Mouse (Mus musculus) embryonic facial prominence, embryonic 15.5 days (tissue): ENCODE results near the gene D630003M21Rik. TPM values are rescaled to one million over a fixed set of nuclear protein-coding genes. Genes with fewer than 3 reads are reported as not detected.

Experiments used
- ATAC-seq: fragments of 200-750 bp; cut with Nextera tagmentation; 2 replicates; pipeline ENCODE4 v1.8.0; 2017; ENCODE audit warnings: low read depth, moderate TSS enrichment; ENCODE audit not compliant: insufficient number of reproducible peaks, low FRiP score, low TSS enrichment
- H3K27ac ChIP-seq: fragments of 300-500 bp; sonication (generic); replicated peaks from 2 replicates; pipeline ENCODE4 v1.5.1; 2015; ENCODE audit warnings: mild to moderate bottlenecking, inconsistent platforms
- H3K27me3 ChIP-seq: fragments of 300-500 bp; sonication (generic); 2 replicates; pipeline ENCODE4 v1.6.1; 2015; ENCODE audit warnings: inconsistent platforms
- H3K36me3 ChIP-seq: fragments of 300-500 bp; sonication (generic); 2 replicates; pipeline ENCODE4 v1.6.1; 2015; ENCODE audit warnings: mild to moderate bottlenecking, inconsistent platforms
- H3K4me1 ChIP-seq: fragments of 300-500 bp; sonication (generic); 2 replicates; pipeline ENCODE4 v1.6.1; 2015; ENCODE audit warnings: inconsistent platforms
- H3K4me2 ChIP-seq: fragments of 300-500 bp; sonication (generic); replicated peaks from 2 replicates; pipeline ENCODE4 v1.6.1; 2015; ENCODE audit warnings: mild to moderate bottlenecking, inconsistent platforms
- H3K4me3 ChIP-seq: fragments of 300-500 bp; sonication (generic); replicated peaks from 2 replicates; pipeline ENCODE4 v1.5.1; 2015; ENCODE audit warnings: mild to moderate bottlenecking, inconsistent platforms
- H3K9ac ChIP-seq: fragments of 300-500 bp; sonication (generic); 2 replicates; pipeline ENCODE4 v1.6.1; 2015; ENCODE audit warnings: inconsistent platforms
- H3K9me3 ChIP-seq: fragments of 300-500 bp; sonication (generic); replicated peaks from 2 replicates; pipeline ENCODE4 v1.6.1; 2016; ENCODE audit warnings: inconsistent platforms
- WGBS: fragments of 180-500 bp; shearing (Covaris S2); methylation state at CpG from one replicate; pipeline ENCODE4 v1.1.7; 2015; 5-methylcytosine and 5-hydroxymethylcytosine counted together
- polyA plus RNA-seq: library from polyadenylated mRNA; unstranded; fragments of >200 nt; fragmentation: Nextera tagmentation; extraction: Ambion mirVana; gene quantifications from 2 replicates; pipeline ENCODE4 v1.2.1, GENCODE M21; 2015

Gene D630003M21Rik
- polyA plus RNA-seq = 5.0 and 6.0 TPM in 2 replicates

GRCm38 (mm10) chr2:158228670-158229502 lies at the start of gene D630003M21Rik:
TSS of gene D630003M21Rik (minus strand) at chr2:158229222.
- no peaks in the 10 kb centered on the region for H3K27me3 ChIP-seq
- H3K36me3 ChIP-seq = no peaks in the 10 kb centered on the region
- no peaks in the 10 kb centered on the region for H3K9me3 ChIP-seq
- peak; percentile 56 for ATAC-seq
- peak within 1 kb of the TSS; percentile 74 for H3K4me2 ChIP-seq
- H3K4me1 ChIP-seq = peaks cover 35% of the 10 kb centered on the region
- H3K27ac ChIP-seq = peak within 1 kb of the TSS; percentile 73
- peak within 1 kb of the TSS; percentile 49 for H3K4me3 ChIP-seq
- H3K9ac ChIP-seq = peak within 1 kb of the TSS; percentile 31; the same call in 1 of the 2 replicates
- WGBS = under 1% methylated on average over 37 of the region's 55 CpGs

- Histone ChIP-seq H3K9me3 (no peaks in the 10 kb centered on the region), H3K27ac (no peak overlapping the region), H3K4me1 (0 out of 2 replicates have a peak, but pooled peaks cover 2% of the 10 kb centered on the region), H3K9ac (no peak overlapping the region), H3K4me2 (no peak overlapping the region), H3K4me3 (no peak overlapping the region), H3K36me3 (no peaks in the 10 kb centered on the region), H3K27me3 (no peaks in the 10 kb centered on the region)
- ATAC-seq = no peak
- WGBS = 80% methylated on average over 4 of the region's 4 CpGs
Observed at GRCm38 (mm10) chr2:158276878-158277277, 47.9 kb upstream of the D630003M21Rik start.

- no peak for ATAC-seq
- Histone ChIP-seq H3K9me3 (no peaks in the 10 kb centered on the region), H3K9ac (no peak overlapping the region), H3K4me2 (no peak overlapping the region), H3K4me1 (no peaks in the 10 kb centered on the region), H3K27ac (no peak overlapping the region), H3K4me3 (no peak overlapping the region), H3K36me3 (no peaks in the 10 kb centered on the region), H3K27me3 (no peaks in the 10 kb centered on the region)
- WGBS = 66% methylated on average over 6 of the region's 6 CpGs
Observed at GRCm38 (mm10) chr2:158276451-158276850, 47.4 kb upstream of the D630003M21Rik start.

- H3K4me1 ChIP-seq = no peaks in the 10 kb centered on the region
- H3K9ac ChIP-seq = no peak overlapping the region
- H3K4me2 ChIP-seq = no peak overlapping the region
- no peak for ATAC-seq
- H3K27ac ChIP-seq = no peak overlapping the region
- no peak overlapping the region for H3K4me3 ChIP-seq
- no peaks in the 10 kb centered on the region for H3K9me3 ChIP-seq
- H3K36me3 ChIP-seq = no peaks in the 10 kb centered on the region
- 54% methylated on average over 4 of the region's 4 CpGs for WGBS
- no peaks in the 10 kb centered on the region for H3K27me3 ChIP-seq
Observed at GRCm38 (mm10) chr2:158275811-158276210, 46.8 kb upstream of the D630003M21Rik start.

GRCm38 (mm10) chr2:158275349-158275748 lies 46.3 kb upstream of the D630003M21Rik start:
- WGBS = 89% methylated on average over 3 of the region's 3 CpGs

GRCm38 (mm10) chr2:158273646-158274045 lies 44.6 kb upstream of the D630003M21Rik start:
- H3K9ac ChIP-seq = no peak overlapping the region
- H3K4me3 ChIP-seq = no peak overlapping the region
- no peaks in the 10 kb centered on the region for H3K9me3 ChIP-seq
- no peaks in the 10 kb centered on the region for H3K36me3 ChIP-seq
- H3K4me1 ChIP-seq = no peaks in the 10 kb centered on the region
- no peaks in the 10 kb centered on the region for H3K27me3 ChIP-seq
- 23% methylated on average over 2 of the region's 2 CpGs for WGBS
- H3K27ac ChIP-seq = no peak overlapping the region
- no peak overlapping the region for H3K4me2 ChIP-seq
- ATAC-seq = no peak

More at GRCm38 (mm10) chr2:158275349-158275748, 46.3 kb upstream of the D630003M21Rik start:
- no peaks in the 10 kb centered on the region for H3K36me3 ChIP-seq
- no peak overlapping the region for H3K4me2 ChIP-seq
- H3K4me3 ChIP-seq = no peak overlapping the region
- H3K27ac ChIP-seq = no peak overlapping the region
- H3K27me3 ChIP-seq = no peaks in the 10 kb centered on the region
- no peaks in the 10 kb centered on the region for H3K9me3 ChIP-seq
- no peak overlapping the region for H3K9ac ChIP-seq
- no peaks in the 10 kb centered on the region for H3K4me1 ChIP-seq
- no peak for ATAC-seq

GRCm38 (mm10) chr2:158270017-158270416 lies 41.0 kb upstream of the D630003M21Rik start:
- ATAC-seq = no peak
- Histone ChIP-seq H3K27me3 (no peaks in the 10 kb centered on the region), H3K9ac (no peak overlapping the region), H3K4me3 (no peak overlapping the region), H3K9me3 (no peaks in the 10 kb centered on the region), H3K4me1 (no peaks in the 10 kb centered on the region), H3K27ac (no peak overlapping the region), H3K36me3 (no peaks in the 10 kb centered on the region), H3K4me2 (no peak overlapping the region)
- WGBS = 81% methylated on average over 8 of the region's 8 CpGs

- WGBS = 76% methylated on average over 3 of the region's 3 CpGs
- H3K4me3 ChIP-seq = no peak overlapping the region
- no peak overlapping the region for H3K27ac ChIP-seq
- no peaks in the 10 kb centered on the region for H3K27me3 ChIP-seq
- no peaks in the 10 kb centered on the region for H3K4me1 ChIP-seq
- no peak overlapping the region for H3K9ac ChIP-seq
- H3K4me2 ChIP-seq = no peak overlapping the region
- ATAC-seq = no peak
- H3K9me3 ChIP-seq = no peaks in the 10 kb centered on the region
- no peaks in the 10 kb centered on the region for H3K36me3 ChIP-seq
Observed at GRCm38 (mm10) chr2:158264877-158265276, 35.9 kb upstream of the D630003M21Rik start.

GRCm38 (mm10) chr2:158259498-158259897 lies 30.5 kb upstream of the D630003M21Rik start:
- Histone ChIP-seq H3K9me3 (no peaks in the 10 kb centered on the region), H3K27ac (no peak overlapping the region), H3K4me2 (no peak overlapping the region), H3K4me1 (peaks cover 26% of the 10 kb centered on the region), H3K4me3 (no peak overlapping the region), H3K27me3 (no peaks in the 10 kb centered on the region), H3K9ac (no peak overlapping the region), H3K36me3 (no peaks in the 10 kb centered on the region)
- ATAC-seq = no peak
- WGBS = 64% methylated on average over 8 of the region's 8 CpGs

GRCm38 (mm10) chr2:158258781-158259180 lies 29.8 kb upstream of the D630003M21Rik start:
- Histone ChIP-seq H3K4me3 (no peak overlapping the region), H3K27me3 (no peaks in the 10 kb centered on the region), H3K36me3 (no peaks in the 10 kb centered on the region), H3K4me1 (peaks cover 26% of the 10 kb centered on the region), H3K9ac (no peak overlapping the region), H3K4me2 (no peak overlapping the region), H3K9me3 (no peaks in the 10 kb centered on the region), H3K27ac (no peak overlapping the region)
- ATAC-seq = no peak
- 14% methylated on average over 12 of the region's 12 CpGs for WGBS

GRCm38 (mm10) chr2:158258005-158258418 lies 29.0 kb upstream of the D630003M21Rik start, which contains the start of gene Bpi:
TSS of gene Bpi (plus strand) at chr2:158258094.
- peak within 1 kb of the TSS; percentile 52 for H3K27ac ChIP-seq
- H3K27me3 ChIP-seq = no peaks in the 10 kb centered on the region
- H3K4me2 ChIP-seq = peak within 1 kb of the TSS; percentile 31
- H3K4me3 ChIP-seq = 0 out of 2 replicates have a peak within 1 kb of the TSS, but pooled peaks have one; percentile 6
- no peaks in the 10 kb centered on the region for H3K36me3 ChIP-seq
- peaks cover 26% of the 10 kb centered on the region for H3K4me1 ChIP-seq
- WGBS = 43% methylated on average over 18 of the region's 18 CpGs
- H3K9ac ChIP-seq = no peak within 1 kb of the TSS
- ATAC-seq = 0 out of 2 replicates have a peak, but pooled peaks have one; percentile 23
- H3K9me3 ChIP-seq = no peaks in the 10 kb centered on the region
